Mouse (Mus musculus): ENCODE measurements around the gene Gmeb2. TPM values are rescaled to one million over a fixed set of nuclear protein-coding genes. Genes with fewer than 3 reads are reported as not detected.
A peak's percentile ranks its signal among the peaks of the same experiment; 100 is the strongest.

Gene Gmeb2
- total and polyA plus RNA-seq, 3 experiments = 8.5 to 10.2 (median 9.4) TPM

DNA sequence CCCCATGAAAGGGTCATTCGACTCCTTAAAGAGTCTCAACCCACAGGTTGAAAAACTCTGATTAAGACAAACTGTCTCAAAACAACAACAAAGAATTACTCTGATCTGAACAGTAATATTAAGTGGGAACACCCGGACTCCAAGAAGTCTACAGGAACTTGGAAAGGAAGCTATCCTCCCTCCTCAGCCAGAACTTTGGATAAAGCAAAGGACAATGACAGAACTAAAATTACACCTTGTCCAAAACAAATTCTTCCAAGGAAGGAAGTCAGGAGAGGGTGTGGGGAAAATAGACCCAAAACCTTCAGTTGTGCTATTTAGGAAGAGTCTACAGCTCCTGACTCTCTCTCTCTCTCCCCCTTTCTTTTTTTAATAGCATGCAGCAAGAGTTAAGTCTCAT lies 15.7 kb downstream of the Gmeb2 start:
- WGBS = 61% methylated on average over 2 of the region's 2 CpGs
- DNase-seq = no peak
- intact Hi-C loops (cut with DNase I) = loop anchor here (1.0 to 10.0 kb wide), 3 partner anchors 15 to 403 kb away; partner anchors contain the start of genes Ppdpf and Sox18
- TF ChIP-seq EP300 (IDR thresholded peaks at IDR 0.05; ENCODE audit: insufficient read depth, low read depth, low read length) (no peak), POLR2A (IDR thresholded peaks at IDR 0.05; ENCODE audit: insufficient read depth, low read depth, low read length) (no peak), CTCF (IDR thresholded peaks at IDR 0.05) (no peak)
- Histone ChIP-seq H3K9ac (ENCODE audit: low read depth, low read length) (no peak overlapping the region), H3K27me3 (ENCODE audit: control insufficient read depth, insufficient read depth, low read length) (no peaks in the 10 kb centered on the region), H3K79me2 (replicated peaks; ENCODE audit: control insufficient read depth, insufficient read depth, low read length) (no peaks in the 10 kb centered on the region; the same call in 1 of the 2 replicates), H3K4me3 (no peak overlapping the region), H3K27ac (peak overlapping the region; percentile 57), H3K4me1 (ENCODE audit: control insufficient read depth, insufficient read depth, low read length) (peaks cover 2% of the 10 kb centered on the region; the same call in 1 of the 2 replicates), H3K36me3 (ENCODE audit: control insufficient read depth, insufficient read depth, low read length) (peaks cover 40% of the 10 kb centered on the region)

DNA sequence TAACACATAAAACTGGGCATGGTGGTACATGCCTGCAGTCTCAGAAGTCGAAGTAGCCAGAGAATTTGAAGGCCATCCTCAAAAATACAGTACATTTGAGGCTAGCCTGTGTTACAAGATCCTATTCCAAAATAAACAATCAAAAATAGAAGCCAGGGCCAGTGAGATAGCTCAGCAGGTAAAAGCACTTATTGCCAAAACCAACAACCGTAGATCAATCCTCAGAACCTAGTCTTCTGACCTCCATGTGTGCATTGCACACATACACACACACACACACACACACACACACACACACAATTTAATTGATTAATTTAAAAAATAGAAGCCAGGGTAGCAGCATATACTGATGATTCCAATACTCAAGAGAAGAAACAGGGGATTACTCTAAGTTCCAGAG lies 21.0 kb downstream of the Gmeb2 start:
- H3K4me3 ChIP-seq = no peak overlapping the region
- H3K9ac ChIP-seq (ENCODE audit: low read depth, low read length) = no peak overlapping the region
- peaks cover 15% of the 10 kb centered on the region for H3K36me3 ChIP-seq (ENCODE audit: control insufficient read depth, insufficient read depth, low read length)
- no peaks in the 10 kb centered on the region for H3K4me1 ChIP-seq (ENCODE audit: control insufficient read depth, insufficient read depth, low read length)
- no peak for DNase-seq
- intact Hi-C loops (cut with DNase I) = no loop called here
- TF ChIP-seq CTCF (IDR thresholded peaks at IDR 0.05) = no peak
- TF ChIP-seq POLR2A (IDR thresholded peaks at IDR 0.05; ENCODE audit: insufficient read depth, low read depth, low read length) = no peak
- TF ChIP-seq EP300 (IDR thresholded peaks at IDR 0.05; ENCODE audit: insufficient read depth, low read depth, low read length) = no peak
- H3K27me3 ChIP-seq (ENCODE audit: control insufficient read depth, insufficient read depth, low read length) = no peaks in the 10 kb centered on the region
- H3K79me2 ChIP-seq (replicated peaks; ENCODE audit: control insufficient read depth, insufficient read depth, low read length) = no peaks in the 10 kb centered on the region; the same call in 1 of the 2 replicates
- 90% methylated on average over 2 of the region's 2 CpGs for WGBS
- H3K27ac ChIP-seq = no peak overlapping the region

DNA sequence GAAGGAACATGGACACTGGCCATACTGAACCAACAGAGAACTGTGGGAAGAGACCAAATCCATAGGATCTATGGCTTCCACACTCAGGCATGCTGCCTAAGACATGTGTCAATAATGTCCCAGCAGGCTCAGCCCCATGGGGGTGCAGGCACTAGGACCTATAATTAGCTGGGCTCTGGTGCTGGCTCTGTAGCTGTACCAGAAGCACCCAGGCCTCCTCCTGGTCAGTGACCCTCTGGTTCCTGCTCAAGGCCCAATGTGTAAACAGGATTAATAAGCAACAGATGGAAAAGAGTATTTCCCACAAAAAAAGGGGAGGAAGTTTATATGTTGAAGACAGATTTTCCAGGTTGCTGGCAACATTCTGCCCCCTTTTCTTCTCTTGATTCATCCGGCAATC lies 34.6 kb downstream of the Gmeb2 start:
- intact Hi-C loops (cut with DNase I) = no loop called here
- no peaks in the 10 kb centered on the region for H3K79me2 ChIP-seq (replicated peaks; ENCODE audit: control insufficient read depth, insufficient read depth, low read length)
- TF ChIP-seq EP300 (IDR thresholded peaks at IDR 0.05; ENCODE audit: insufficient read depth, low read depth, low read length) (no peak), CTCF (IDR thresholded peaks at IDR 0.05) (no peak), POLR2A (IDR thresholded peaks at IDR 0.05; ENCODE audit: insufficient read depth, low read depth, low read length) (no peak)
- no peaks in the 10 kb centered on the region for H3K36me3 ChIP-seq (ENCODE audit: control insufficient read depth, insufficient read depth, low read length)
- H3K9ac ChIP-seq (ENCODE audit: low read depth, low read length) = no peak overlapping the region
- no peak for DNase-seq
- H3K27me3 ChIP-seq (ENCODE audit: control insufficient read depth, insufficient read depth, low read length) = no peaks in the 10 kb centered on the region
- no peak overlapping the region for H3K27ac ChIP-seq
- no peak overlapping the region for H3K4me3 ChIP-seq
- no peaks in the 10 kb centered on the region for H3K4me1 ChIP-seq (ENCODE audit: control insufficient read depth, insufficient read depth, low read length)
- WGBS = 94% methylated on average over 1 of the region's 1 CpGs

DNA sequence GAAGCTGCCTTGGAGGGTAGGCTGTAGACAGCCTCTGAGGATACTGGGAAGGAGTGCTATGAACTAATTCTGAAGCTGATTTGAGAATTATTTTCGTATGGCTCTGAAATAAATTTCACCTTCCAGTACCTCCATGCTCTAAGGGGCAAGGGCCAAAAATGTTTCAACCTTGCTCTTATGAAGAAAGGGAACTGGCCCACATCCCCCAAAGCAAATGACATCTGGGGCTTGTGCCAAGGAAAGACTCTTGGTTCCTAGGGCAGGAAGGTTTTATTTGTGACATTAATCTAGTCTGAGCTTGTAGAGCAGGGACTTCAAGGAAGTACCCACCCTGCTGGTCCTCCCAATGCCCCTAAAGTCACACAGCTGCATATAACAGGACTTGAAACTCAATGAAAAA lies 36.0 kb downstream of the Gmeb2 start:
- Histone ChIP-seq H3K79me2 (replicated peaks; ENCODE audit: control insufficient read depth, insufficient read depth, low read length) (no peaks in the 10 kb centered on the region), H3K27ac (no peak overlapping the region), H3K27me3 (ENCODE audit: control insufficient read depth, insufficient read depth, low read length) (no peaks in the 10 kb centered on the region), H3K4me3 (no peak overlapping the region), H3K36me3 (ENCODE audit: control insufficient read depth, insufficient read depth, low read length) (no peaks in the 10 kb centered on the region), H3K4me1 (ENCODE audit: control insufficient read depth, insufficient read depth, low read length) (no peaks in the 10 kb centered on the region), H3K9ac (ENCODE audit: low read depth, low read length) (no peak overlapping the region)
- intact Hi-C loops (cut with DNase I) = no loop called here
- 89% methylated on average over 1 of the region's 1 CpGs for WGBS
- TF ChIP-seq POLR2A (IDR thresholded peaks at IDR 0.05; ENCODE audit: insufficient read depth, low read depth, low read length) (no peak), CTCF (IDR thresholded peaks at IDR 0.05) (no peak), EP300 (IDR thresholded peaks at IDR 0.05; ENCODE audit: insufficient read depth, low read depth, low read length) (no peak)
- no peak for DNase-seq

GRCm38 (mm10) chr2:181249217-181249616 lies 38.6 kb downstream of the Gmeb2 start:
- WGBS = 77% methylated on average over 10 of the region's 10 CpGs

DNA sequence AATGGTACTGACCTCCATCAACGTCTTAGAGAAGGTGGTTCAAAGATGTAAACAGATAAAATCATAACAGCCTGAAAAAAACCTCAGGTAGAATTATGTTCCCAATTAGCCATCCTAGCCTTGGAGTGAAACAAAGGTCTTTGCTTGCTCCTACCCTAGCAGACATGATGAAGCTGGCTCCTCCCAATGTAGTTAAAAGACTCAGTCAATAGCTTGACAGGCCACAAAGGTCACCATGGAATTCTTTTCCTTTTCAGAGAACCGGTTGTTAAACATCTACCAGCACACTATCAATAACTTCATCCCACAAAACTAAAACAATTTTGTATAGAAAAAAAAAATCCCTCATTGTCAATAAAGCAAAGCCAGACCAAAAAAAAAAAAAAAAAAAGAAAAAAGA lies 42.8 kb downstream of the Gmeb2 start:
- intact Hi-C loops (cut with DNase I) = no loop called here
- WGBS = 60% methylated on average over 2 of the region's 2 CpGs
- H3K27ac ChIP-seq = no peak overlapping the region
- H3K9ac ChIP-seq (ENCODE audit: low read depth, low read length) = no peak overlapping the region
- no peak for TF ChIP-seq CTCF (IDR thresholded peaks at IDR 0.05)
- no peak for TF ChIP-seq EP300 (IDR thresholded peaks at IDR 0.05; ENCODE audit: insufficient read depth, low read depth, low read length)
- no peak for TF ChIP-seq POLR2A (IDR thresholded peaks at IDR 0.05; ENCODE audit: insufficient read depth, low read depth, low read length)
- H3K79me2 ChIP-seq (replicated peaks; ENCODE audit: control insufficient read depth, insufficient read depth, low read length) = no peaks in the 10 kb centered on the region
- no peak for DNase-seq
- H3K36me3 ChIP-seq (ENCODE audit: control insufficient read depth, insufficient read depth, low read length) = no peaks in the 10 kb centered on the region
- peaks cover 7% of the 10 kb centered on the region; the same call in 1 of the 2 replicates for H3K4me1 ChIP-seq (ENCODE audit: control insufficient read depth, insufficient read depth, low read length)
- H3K27me3 ChIP-seq (ENCODE audit: control insufficient read depth, insufficient read depth, low read length) = no peaks in the 10 kb centered on the region
- no peak overlapping the region for H3K4me3 ChIP-seq

More at GRCm38 (mm10) chr2:181249217-181249616, 38.6 kb downstream of the Gmeb2 start:
- no peak for DNase-seq
- TF ChIP-seq EP300 (IDR thresholded peaks at IDR 0.05; ENCODE audit: insufficient read depth, low read depth, low read length) (no peak), POLR2A (IDR thresholded peaks at IDR 0.05; ENCODE audit: insufficient read depth, low read depth, low read length) (no peak), CTCF (IDR thresholded peaks at IDR 0.05) (no peak)
- Histone ChIP-seq H3K4me3 (no peak overlapping the region), H3K4me1 (ENCODE audit: control insufficient read depth, insufficient read depth, low read length) (no peaks in the 10 kb centered on the region), H3K79me2 (replicated peaks; ENCODE audit: control insufficient read depth, insufficient read depth, low read length) (no peaks in the 10 kb centered on the region), H3K27ac (no peak overlapping the region), H3K27me3 (ENCODE audit: control insufficient read depth, insufficient read depth, low read length) (no peaks in the 10 kb centered on the region), H3K36me3 (ENCODE audit: control insufficient read depth, insufficient read depth, low read length) (no peaks in the 10 kb centered on the region), H3K9ac (ENCODE audit: low read depth, low read length) (no peak overlapping the region)
- intact Hi-C loops (cut with DNase I) = no loop called here
